Mouse (Mus musculus): ENCODE data around the gene Mum1. TPM values are rescaled to one million over a fixed set of nuclear protein-coding genes. Genes with fewer than 3 reads are reported as not detected.

Gene Mum1
- polyA plus RNA-seq, 1 experiment: 42.8 TPM

DNA sequence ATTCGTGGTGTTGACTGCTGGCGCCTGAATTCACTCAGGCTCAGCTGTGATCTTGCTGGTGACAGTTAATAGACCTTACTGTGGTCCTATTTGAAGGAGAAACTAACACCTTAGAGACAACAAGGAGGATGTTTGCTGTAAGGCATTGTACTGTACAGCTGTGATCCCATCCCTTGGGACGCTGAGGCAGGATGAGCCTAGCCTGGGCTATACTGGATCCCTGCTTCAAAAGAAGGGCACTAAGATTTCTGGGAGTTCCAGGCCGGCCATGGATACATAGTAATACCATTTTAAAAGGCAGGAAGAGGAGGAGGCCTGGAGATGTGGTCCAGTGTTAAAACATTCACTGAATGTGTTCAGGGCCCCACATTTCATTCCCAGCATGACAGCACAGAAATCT, 24.3 kb downstream of the Mum1 start:
- no peak for DNase-seq (ENCODE audit: low read depth in 1 of 2, low spot score in 2 of 2)
- Histone ChIP-seq H3K27ac (ENCODE audit: insufficient read depth, low read length) (no peak overlapping the region), H3K4me3 (ENCODE audit: extremely low read depth, insufficient read depth, insufficient read length) (no peak overlapping the region), H3K27me3 (ENCODE audit: control insufficient read depth, insufficient read depth, low read length) (no peaks in the 10 kb centered on the region), H3K4me1 (ENCODE audit: control insufficient read depth, insufficient read depth, insufficient read length) (peaks cover 4% of the 10 kb centered on the region; the same call in 1 of the 2 replicates), H3K36me3 (ENCODE audit: control insufficient read depth, insufficient read depth, low read length) (peaks cover 17% of the 10 kb centered on the region)
- WGBS: 87% methylated on average over 4 of the region's 4 CpGs
- TF ChIP-seq CTCF (IDR thresholded peaks at IDR 0.05; ENCODE audit: extremely low read depth, insufficient read depth, insufficient read length, insufficient replicate concordance) (no peak), POLR2A (IDR thresholded peaks at IDR 0.05; ENCODE audit: low read depth, low read length) (no peak)

DNA sequence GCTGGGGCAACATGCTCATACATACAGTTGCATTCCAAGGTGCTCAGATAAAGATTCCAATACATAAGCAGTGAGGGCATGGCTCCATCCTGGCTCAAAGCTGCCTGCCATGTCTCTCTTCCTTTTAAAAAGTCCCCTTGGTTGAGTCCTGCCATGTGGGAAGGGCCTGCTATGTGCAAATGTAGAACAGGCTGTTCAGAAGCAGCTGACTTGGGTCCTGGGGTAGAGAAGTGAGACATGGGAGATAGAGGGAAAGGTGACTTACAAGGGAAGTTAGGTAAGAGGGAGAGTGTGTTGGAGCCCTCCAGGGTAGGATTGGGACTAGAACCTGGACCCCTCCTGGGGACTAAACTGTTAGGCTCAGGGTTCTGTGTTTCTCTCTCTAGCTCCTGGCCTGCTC, 25.8 kb downstream of the Mum1 start:
- Histone ChIP-seq H3K4me3 (ENCODE audit: extremely low read depth, insufficient read depth, insufficient read length) (no peak overlapping the region), H3K36me3 (ENCODE audit: control insufficient read depth, insufficient read depth, low read length) (peaks cover 28% of the 10 kb centered on the region), H3K4me1 (ENCODE audit: control insufficient read depth, insufficient read depth, insufficient read length) (peaks cover 4% of the 10 kb centered on the region; the same call in 1 of the 2 replicates), H3K27ac (ENCODE audit: insufficient read depth, low read length) (no peak overlapping the region), H3K27me3 (ENCODE audit: control insufficient read depth, insufficient read depth, low read length) (no peaks in the 10 kb centered on the region)
- DNase-seq (ENCODE audit: low read depth in 1 of 2, low spot score in 2 of 2): no peak
- TF ChIP-seq CTCF (IDR thresholded peaks at IDR 0.05; ENCODE audit: extremely low read depth, insufficient read depth, insufficient read length, insufficient replicate concordance) (no peak), POLR2A (IDR thresholded peaks at IDR 0.05; ENCODE audit: low read depth, low read length) (no peak)

DNA sequence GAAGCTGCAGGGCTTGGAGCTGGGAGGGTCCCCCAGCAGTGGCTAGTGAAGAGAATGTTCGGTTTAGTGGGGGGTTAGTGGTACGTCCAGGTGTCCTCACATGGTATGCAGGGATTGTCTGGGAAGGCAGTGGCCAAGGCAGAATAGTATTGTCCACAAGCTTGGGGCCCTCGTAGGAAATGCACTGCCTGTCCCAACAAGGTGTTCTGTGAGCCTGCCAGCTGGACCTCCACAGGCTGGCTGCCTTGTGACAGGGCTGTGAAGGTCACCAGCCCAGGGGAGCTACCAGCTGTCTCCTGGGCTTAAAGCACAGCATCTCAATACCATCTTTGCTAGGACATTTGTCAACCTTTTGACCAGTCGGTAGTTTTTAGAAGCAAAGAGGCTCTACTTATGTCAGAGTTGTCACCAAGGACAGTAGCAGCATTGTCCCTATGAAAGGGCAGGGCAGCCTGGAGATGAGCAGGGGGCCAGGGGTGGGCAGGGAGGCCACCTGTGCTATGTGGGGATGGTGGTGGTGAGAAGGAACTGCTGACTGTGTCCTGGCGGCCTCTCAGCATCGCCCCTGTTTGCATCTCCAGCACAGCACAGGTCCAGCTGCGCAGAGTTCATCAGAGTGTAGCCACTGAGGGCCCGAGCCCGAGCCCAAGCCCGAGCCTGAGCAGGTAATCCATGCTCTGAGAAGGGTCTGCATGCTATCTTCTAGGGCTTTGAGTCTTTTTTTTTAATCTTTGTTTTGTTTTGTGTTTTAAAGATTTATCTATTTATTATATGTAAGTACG, 26.4 kb downstream of the Mum1 start:
- Histone ChIP-seq H3K27ac (ENCODE audit: insufficient read depth, low read length) (no peak overlapping the region), H3K36me3 (ENCODE audit: control insufficient read depth, insufficient read depth, low read length) (peaks cover 30% of the 10 kb centered on the region), H3K27me3 (ENCODE audit: control insufficient read depth, insufficient read depth, low read length) (no peaks in the 10 kb centered on the region), H3K4me3 (ENCODE audit: extremely low read depth, insufficient read depth, insufficient read length) (no peak overlapping the region), H3K4me1 (ENCODE audit: control insufficient read depth, insufficient read depth, insufficient read length) (peaks cover 4% of the 10 kb centered on the region; the same call in 1 of the 2 replicates)
- DNase-seq (ENCODE audit: low read depth in 1 of 2, low spot score in 2 of 2): no peak
- TF ChIP-seq POLR2A (IDR thresholded peaks at IDR 0.05; ENCODE audit: low read depth, low read length) (no peak), CTCF (IDR thresholded peaks at IDR 0.05; ENCODE audit: extremely low read depth, insufficient read depth, insufficient read length, insufficient replicate concordance) (no peak)
- 94% methylated on average over 11 of the region's 11 CpGs for WGBS

DNA sequence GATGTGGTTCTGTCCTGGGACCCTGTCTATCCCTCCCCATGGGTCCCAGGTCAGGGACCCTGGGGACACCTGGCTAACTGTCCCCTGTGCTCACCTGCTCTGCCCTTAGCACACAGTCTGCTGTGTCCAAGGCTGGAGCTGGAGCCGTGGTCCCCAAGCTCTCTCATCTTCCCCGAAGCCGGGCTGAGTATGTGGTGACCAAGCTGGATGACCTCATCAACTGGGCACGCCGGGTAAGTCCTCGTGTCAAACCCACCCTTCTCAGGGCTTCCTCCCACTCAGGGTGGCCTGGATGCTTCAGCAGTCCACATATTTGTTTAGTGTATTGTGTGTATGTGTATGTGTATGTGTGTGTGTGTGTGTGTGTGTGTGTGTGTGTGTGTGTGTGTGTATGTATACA, 27.3 kb downstream of the Mum1 start:
- H3K36me3 ChIP-seq (ENCODE audit: control insufficient read depth, insufficient read depth, low read length): peaks cover 32% of the 10 kb centered on the region
- no peak overlapping the region for H3K4me3 ChIP-seq (ENCODE audit: extremely low read depth, insufficient read depth, insufficient read length)
- no peaks in the 10 kb centered on the region for H3K27me3 ChIP-seq (ENCODE audit: control insufficient read depth, insufficient read depth, low read length)
- WGBS: 91% methylated on average over 6 of the region's 6 CpGs
- H3K27ac ChIP-seq (ENCODE audit: insufficient read depth, low read length): no peak overlapping the region
- DNase-seq (ENCODE audit: low read depth in 1 of 2, low spot score in 2 of 2): no peak
- TF ChIP-seq CTCF (IDR thresholded peaks at IDR 0.05; ENCODE audit: extremely low read depth, insufficient read depth, insufficient read length, insufficient replicate concordance) (no peak), POLR2A (IDR thresholded peaks at IDR 0.05; ENCODE audit: low read depth, low read length) (no peak)
- H3K4me1 ChIP-seq (ENCODE audit: control insufficient read depth, insufficient read depth, insufficient read length): peaks cover 4% of the 10 kb centered on the region; the same call in 1 of the 2 replicates

DNA sequence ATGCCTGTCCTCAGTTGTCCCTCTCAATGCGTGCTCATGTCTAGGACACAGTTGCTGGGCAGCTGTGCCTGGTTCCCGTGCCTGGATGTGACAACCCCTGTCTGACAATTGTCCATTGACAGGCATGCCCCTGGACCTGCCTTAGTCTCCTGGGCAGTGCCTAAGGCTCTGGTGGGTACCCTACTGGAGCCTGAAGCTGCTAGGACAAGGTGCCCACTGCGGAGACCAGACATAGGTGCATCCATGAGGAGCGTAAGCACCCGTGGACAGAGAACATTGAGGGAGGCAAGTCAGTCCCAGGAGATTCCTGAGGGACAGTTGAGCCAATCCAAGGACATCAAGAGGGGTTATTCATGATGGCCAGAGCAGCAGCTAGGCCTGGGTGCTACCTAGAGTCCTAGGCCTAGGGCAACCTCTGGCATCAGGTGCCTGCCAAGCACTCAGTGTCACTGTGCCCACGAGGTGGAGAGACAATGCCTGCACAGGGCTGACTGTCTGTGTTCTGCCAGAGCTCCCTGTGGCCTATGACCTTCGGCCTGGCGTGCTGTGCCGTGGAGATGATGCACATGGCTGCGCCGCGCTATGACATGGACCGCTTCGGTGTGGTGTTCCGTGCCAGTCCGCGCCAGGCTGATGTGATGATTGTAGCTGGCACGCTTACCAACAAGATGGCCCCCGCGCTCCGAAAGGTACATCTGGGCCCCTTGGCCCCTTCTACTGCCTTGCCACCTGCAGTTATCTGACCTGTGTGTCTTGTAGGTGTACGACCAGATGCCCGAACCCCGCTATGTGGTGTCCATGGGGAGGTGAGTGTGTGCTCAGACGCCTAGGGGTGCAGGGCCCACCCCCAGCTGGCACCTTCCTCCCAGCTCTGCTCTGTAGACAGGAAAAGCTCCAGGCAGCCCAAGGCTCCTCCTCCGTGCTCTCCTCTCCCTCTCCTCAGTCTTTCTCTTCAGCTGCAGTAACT, 28.4 kb downstream of the Mum1 start:
- peaks cover 4% of the 10 kb centered on the region; the same call in 1 of the 2 replicates for H3K4me1 ChIP-seq (ENCODE audit: control insufficient read depth, insufficient read depth, insufficient read length)
- H3K27me3 ChIP-seq (ENCODE audit: control insufficient read depth, insufficient read depth, low read length): no peaks in the 10 kb centered on the region
- H3K36me3 ChIP-seq (ENCODE audit: control insufficient read depth, insufficient read depth, low read length): peaks cover 32% of the 10 kb centered on the region
- DNase-seq (ENCODE audit: low read depth in 1 of 2, low spot score in 2 of 2): no peak
- no peak overlapping the region for H3K4me3 ChIP-seq (ENCODE audit: extremely low read depth, insufficient read depth, insufficient read length)
- 96% methylated on average over 26 of the region's 26 CpGs for WGBS
- H3K27ac ChIP-seq (ENCODE audit: insufficient read depth, low read length): no peak overlapping the region
- TF ChIP-seq CTCF (IDR thresholded peaks at IDR 0.05; ENCODE audit: extremely low read depth, insufficient read depth, insufficient read length, insufficient replicate concordance) (no peak), POLR2A (IDR thresholded peaks at IDR 0.05; ENCODE audit: low read depth, low read length) (no peak)

DNA sequence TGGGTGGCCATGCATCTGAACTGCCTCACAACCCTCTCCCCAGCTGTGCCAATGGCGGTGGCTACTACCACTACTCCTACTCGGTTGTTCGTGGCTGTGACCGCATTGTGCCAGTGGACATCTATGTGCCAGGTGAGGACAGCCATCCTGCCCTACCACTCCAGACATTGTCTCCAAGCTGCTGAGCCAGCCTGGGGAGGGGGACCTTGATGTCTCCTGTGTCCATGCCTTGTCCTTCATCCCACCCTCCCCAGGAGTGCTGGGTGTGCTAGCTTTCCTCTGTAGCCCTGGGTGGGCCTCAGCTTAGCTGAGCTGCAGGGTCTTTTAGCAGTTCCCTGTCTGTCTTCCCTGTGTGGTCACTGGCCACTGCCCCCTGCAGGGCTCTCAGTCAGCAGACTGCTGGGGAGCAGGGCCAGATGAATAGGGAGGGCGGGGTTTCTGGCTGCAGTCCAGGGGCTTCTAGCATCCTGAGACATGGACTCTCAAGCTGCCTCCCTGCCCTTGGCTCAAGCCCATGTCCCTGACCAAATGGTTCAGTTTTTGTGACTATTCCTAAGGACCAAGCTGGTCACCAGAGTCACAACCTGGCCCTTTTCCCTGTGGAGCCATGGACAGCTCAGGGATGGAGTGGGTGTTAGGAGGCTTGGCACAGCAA, 29.8 kb downstream of the Mum1 start:
- DNase-seq (ENCODE audit: low read depth in 1 of 2, low spot score in 2 of 2): no peak
- Histone ChIP-seq H3K4me1 (ENCODE audit: control insufficient read depth, insufficient read depth, insufficient read length) (peaks cover 4% of the 10 kb centered on the region), H3K36me3 (ENCODE audit: control insufficient read depth, insufficient read depth, low read length) (peaks cover 32% of the 10 kb centered on the region), H3K4me3 (ENCODE audit: extremely low read depth, insufficient read depth, insufficient read length) (no peak overlapping the region), H3K27ac (ENCODE audit: insufficient read depth, low read length) (no peak overlapping the region), H3K27me3 (ENCODE audit: control insufficient read depth, insufficient read depth, low read length) (no peaks in the 10 kb centered on the region)
- 100% methylated on average over 5 of the region's 5 CpGs for WGBS
- TF ChIP-seq POLR2A (IDR thresholded peaks at IDR 0.05; ENCODE audit: low read depth, low read length) (no peak), CTCF (IDR thresholded peaks at IDR 0.05; ENCODE audit: extremely low read depth, insufficient read depth, insufficient read length, insufficient replicate concordance) (no peak)
